Mouse (Mus musculus): Measurements from ENCODE around the gene Mfsd4b1. TPM values are rescaled to one million over a fixed set of nuclear protein-coding genes. Genes with fewer than 3 reads are reported as not detected.

Gene Mfsd4b1
- 0.46 and 0.69 TPM in 2 replicates for polyA plus RNA-seq (2015; fragmentation: Nextera tagmentation; extraction: Ambion mirVana)

DNA sequence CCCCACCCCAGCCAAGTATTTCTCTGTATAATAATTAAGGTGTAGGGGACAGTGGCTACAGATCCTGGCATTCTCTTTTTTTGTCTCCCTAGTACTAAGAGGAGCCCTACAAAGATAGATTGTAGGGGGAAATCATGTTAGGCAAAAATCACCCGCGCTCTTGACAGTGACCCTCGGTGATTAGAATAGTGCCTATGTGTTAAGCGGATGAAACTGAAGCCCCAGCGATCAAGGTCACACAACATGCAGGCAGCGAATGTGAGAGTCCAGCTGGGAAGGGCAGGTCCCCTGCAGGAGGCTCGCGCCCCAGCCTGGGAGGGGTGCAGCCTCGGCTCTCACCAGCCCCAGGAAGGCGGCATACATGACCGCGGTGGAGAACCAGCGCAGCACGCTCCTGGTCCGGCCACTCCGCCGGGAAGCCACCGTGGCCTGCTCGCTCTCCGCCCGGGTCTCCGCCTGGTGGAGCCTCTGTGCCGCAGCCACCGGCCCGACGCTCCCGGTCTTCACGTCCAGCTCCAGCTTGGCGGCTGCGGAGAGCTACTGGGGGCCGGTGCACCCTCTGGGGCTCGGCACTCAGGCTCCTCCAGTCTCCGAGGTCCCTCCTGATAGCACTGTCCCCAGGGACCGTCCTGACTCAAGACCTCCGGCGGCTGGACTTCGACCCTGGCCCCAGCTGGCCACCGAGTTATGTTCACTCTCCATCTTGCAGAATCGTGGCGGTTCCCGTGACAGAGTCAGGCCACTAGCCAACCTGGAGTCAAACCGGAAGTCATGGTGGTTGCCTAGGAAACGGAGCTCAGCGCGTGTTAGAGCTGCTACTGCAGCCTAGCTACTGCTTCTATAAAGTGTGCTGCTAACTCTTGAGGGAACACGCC, at the start of gene Mfsd4b1:
Gene Mfsd4b1, minus strand, starts transcription at position 715 of the 875 bp plus-strand sequence.
- Histone ChIP-seq H3K4me1 (ENCODE audit: insufficient read depth, low read depth, low read length) (no peaks in the 10 kb centered on the region), H3K9ac (replicated peaks; ENCODE audit: low read depth) (no peak within 1 kb of the TSS), H3K4me2 (replicated peaks; ENCODE audit: low read depth, low read length) (peak within 1 kb of the TSS; percentile 86), H3K27ac (ENCODE audit: low read length) (no peak within 1 kb of the TSS), H3K4me3 (ENCODE audit: low read depth, low read length) (peak within 1 kb of the TSS; percentile 45), H3K27me3 (replicated peaks; ENCODE audit: insufficient read depth, low read length) (no peaks in the 10 kb centered on the region), H3K36me3 (ENCODE audit: insufficient read depth, low read length) (no peaks in the 10 kb centered on the region), H3K9me3 (ENCODE audit: low read length) (no peaks in the 10 kb centered on the region)
- DNase-seq (ENCODE audit: low spot score) (peak; percentile 86), ATAC-seq (peak; percentile 94)
- 2% methylated on average over 46 of the region's 46 CpGs for WGBS
- TF ChIP-seq EP300 (IDR thresholded peaks at IDR 0.05) (no peak), CTCF (IDR thresholded peaks at IDR 0.05) (peak; percentile 43)

DNA sequence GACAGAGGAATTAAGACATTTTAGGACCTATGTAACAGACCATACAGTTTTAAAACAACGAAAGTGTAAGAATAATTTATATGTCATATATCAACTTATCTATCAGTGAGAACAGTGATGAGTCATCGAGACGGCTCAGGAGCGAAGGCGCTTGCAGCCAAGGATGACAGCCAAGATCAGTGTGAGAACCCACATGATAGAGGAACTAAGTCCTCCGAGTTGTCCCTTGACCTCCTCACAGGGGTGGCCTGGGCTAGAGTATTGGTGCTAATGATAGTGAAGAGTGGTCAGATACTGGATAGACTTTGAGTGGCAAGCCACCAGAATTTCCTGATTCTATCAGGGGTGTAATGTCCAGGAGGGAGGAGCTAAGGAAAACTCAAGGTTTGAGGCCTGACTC, 48.5 kb upstream of the Mfsd4b1 start:
- Histone ChIP-seq H3K4me2 (replicated peaks; ENCODE audit: low read depth, low read length) (no peak overlapping the region), H3K27ac (ENCODE audit: low read length) (no peak overlapping the region), H3K9ac (replicated peaks; ENCODE audit: low read depth) (no peak overlapping the region), H3K27me3 (replicated peaks; ENCODE audit: insufficient read depth, low read length) (no peaks in the 10 kb centered on the region), H3K4me3 (ENCODE audit: low read depth, low read length) (no peak overlapping the region), H3K4me1 (ENCODE audit: insufficient read depth, low read depth, low read length) (no peaks in the 10 kb centered on the region), H3K36me3 (ENCODE audit: insufficient read depth, low read length) (no peaks in the 10 kb centered on the region), H3K9me3 (ENCODE audit: low read length) (no peaks in the 10 kb centered on the region)
- ATAC-seq (no peak), DNase-seq (ENCODE audit: low spot score) (peak; percentile 30)
- WGBS: 59% methylated on average over 6 of the region's 6 CpGs
- TF ChIP-seq CTCF (IDR thresholded peaks at IDR 0.05): no peak
- no peak for TF ChIP-seq EP300 (IDR thresholded peaks at IDR 0.05)

DNA sequence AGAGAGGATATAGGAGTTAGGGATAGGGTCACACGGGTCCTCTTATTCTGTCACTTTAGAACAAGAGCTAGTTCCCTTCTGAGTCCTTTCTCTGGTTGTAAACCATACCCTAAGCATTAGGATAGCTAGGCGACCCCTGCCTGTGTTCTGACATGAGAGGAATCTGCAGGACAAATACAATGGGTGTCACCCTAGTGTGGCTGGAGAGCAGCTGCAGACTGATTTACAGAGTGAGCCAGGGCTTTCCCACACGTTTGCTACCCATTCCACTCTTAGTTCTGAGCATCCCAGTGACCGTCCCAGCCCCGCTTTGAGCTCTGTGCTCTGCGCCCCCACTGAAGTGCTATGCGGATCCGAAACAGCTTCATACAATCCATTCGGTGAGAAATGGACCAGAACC, 45.6 kb upstream of the Mfsd4b1 start:
- Histone ChIP-seq H3K27me3 (replicated peaks; ENCODE audit: insufficient read depth, low read length) (no peaks in the 10 kb centered on the region), H3K4me3 (ENCODE audit: low read depth, low read length) (no peak overlapping the region), H3K4me2 (replicated peaks; ENCODE audit: low read depth, low read length) (no peak overlapping the region), H3K27ac (ENCODE audit: low read length) (no peak overlapping the region), H3K9me3 (ENCODE audit: low read length) (no peaks in the 10 kb centered on the region), H3K4me1 (ENCODE audit: insufficient read depth, low read depth, low read length) (no peaks in the 10 kb centered on the region), H3K9ac (replicated peaks; ENCODE audit: low read depth) (no peak overlapping the region), H3K36me3 (ENCODE audit: insufficient read depth, low read length) (no peaks in the 10 kb centered on the region)
- TF ChIP-seq CTCF (IDR thresholded peaks at IDR 0.05) (no peak), EP300 (IDR thresholded peaks at IDR 0.05) (no peak)
- no peak for DNase-seq (ENCODE audit: low spot score)
- no peak for ATAC-seq
- 80% methylated on average over 9 of the region's 9 CpGs for WGBS

DNA sequence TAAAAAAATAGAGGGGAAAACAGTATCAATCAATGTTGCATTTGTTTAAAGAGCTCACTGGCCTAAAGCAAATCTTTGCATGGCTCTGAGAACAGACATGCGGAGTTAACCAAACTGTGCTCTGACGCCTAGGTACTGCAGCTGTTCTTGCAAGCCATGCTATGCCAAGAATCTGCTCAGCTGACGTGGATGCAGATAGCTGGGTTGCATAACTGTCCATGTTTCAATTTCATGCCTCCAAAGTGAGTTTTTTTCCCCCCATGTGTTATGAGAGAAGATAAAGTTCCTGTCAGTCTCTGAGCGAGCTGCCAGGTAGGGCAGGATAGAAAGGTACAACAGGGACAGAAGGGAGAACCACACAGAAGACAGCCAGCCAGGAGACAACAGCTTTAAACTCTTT, 44.2 kb upstream of the Mfsd4b1 start:
- WGBS: 34% methylated on average over 4 of the region's 4 CpGs
- Histone ChIP-seq H3K27ac (ENCODE audit: low read length) (no peak overlapping the region), H3K36me3 (ENCODE audit: insufficient read depth, low read length) (no peaks in the 10 kb centered on the region), H3K4me2 (replicated peaks; ENCODE audit: low read depth, low read length) (no peak overlapping the region), H3K9ac (replicated peaks; ENCODE audit: low read depth) (no peak overlapping the region), H3K4me3 (ENCODE audit: low read depth, low read length) (no peak overlapping the region), H3K9me3 (ENCODE audit: low read length) (no peaks in the 10 kb centered on the region), H3K27me3 (replicated peaks; ENCODE audit: insufficient read depth, low read length) (no peaks in the 10 kb centered on the region), H3K4me1 (ENCODE audit: insufficient read depth, low read depth, low read length) (no peaks in the 10 kb centered on the region)
- no peak for TF ChIP-seq CTCF (IDR thresholded peaks at IDR 0.05)
- DNase-seq (ENCODE audit: low spot score) (peak; percentile 71), ATAC-seq (peak; percentile 58)

DNA sequence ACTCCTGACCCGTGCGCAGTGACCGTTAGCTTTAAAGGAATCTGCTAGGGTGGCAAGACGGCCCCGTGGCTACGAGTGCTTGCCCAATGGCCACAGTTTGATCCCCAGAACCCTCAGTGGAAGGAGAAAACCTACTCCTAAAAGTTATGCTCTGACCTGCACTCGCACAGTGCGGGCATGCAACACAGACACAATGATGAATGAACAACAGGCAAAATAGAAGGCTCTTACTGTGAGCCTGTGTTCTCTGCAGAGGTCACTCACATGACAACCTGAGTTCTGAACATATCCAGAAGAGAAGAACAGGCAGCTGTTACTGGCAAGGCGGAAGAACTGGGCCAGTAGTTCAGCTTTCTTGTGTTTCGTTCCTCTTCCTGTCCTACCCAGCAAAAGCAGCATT, 43.5 kb upstream of the Mfsd4b1 start:
- H3K4me3 ChIP-seq (ENCODE audit: low read depth, low read length): no peak overlapping the region
- no peak overlapping the region for H3K27ac ChIP-seq (ENCODE audit: low read length)
- no peak for TF ChIP-seq EP300 (IDR thresholded peaks at IDR 0.05)
- TF ChIP-seq CTCF (IDR thresholded peaks at IDR 0.05): no peak
- H3K9ac ChIP-seq (replicated peaks; ENCODE audit: low read depth): no peak overlapping the region
- no peak overlapping the region for H3K4me2 ChIP-seq (replicated peaks; ENCODE audit: low read depth, low read length)
- no peaks in the 10 kb centered on the region for H3K4me1 ChIP-seq (ENCODE audit: insufficient read depth, low read depth, low read length)
- no peaks in the 10 kb centered on the region for H3K36me3 ChIP-seq (ENCODE audit: insufficient read depth, low read length)
- H3K27me3 ChIP-seq (replicated peaks; ENCODE audit: insufficient read depth, low read length): no peaks in the 10 kb centered on the region
- ATAC-seq (no peak), DNase-seq (ENCODE audit: low spot score) (peak; percentile 24)
- 69% methylated on average over 10 of the region's 10 CpGs for WGBS
- H3K9me3 ChIP-seq (ENCODE audit: low read length): no peaks in the 10 kb centered on the region

DNA sequence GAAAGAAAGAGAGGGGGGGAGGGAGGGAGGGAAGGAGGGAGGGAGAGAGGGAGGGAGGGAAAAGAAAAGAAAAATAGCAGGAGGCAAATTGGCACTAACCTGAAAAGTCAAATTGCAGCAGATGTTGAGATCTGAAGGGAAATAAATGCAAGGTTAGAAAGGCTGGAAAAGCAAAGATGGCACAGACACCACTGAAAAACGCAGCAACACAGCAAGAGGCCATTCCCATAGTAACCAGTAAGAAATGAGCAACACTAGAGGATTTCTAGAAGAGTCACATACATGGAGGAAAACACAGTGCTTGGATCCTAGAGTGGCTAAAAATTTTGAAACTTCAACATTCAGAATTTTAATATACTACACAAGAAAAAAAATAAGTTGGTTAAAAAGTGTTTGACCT, 42.5 kb upstream of the Mfsd4b1 start:
- DNase-seq (ENCODE audit: low spot score): no peak
- H3K36me3 ChIP-seq (ENCODE audit: insufficient read depth, low read length): no peaks in the 10 kb centered on the region
- no peaks in the 10 kb centered on the region for H3K27me3 ChIP-seq (replicated peaks; ENCODE audit: insufficient read depth, low read length)
- no peak overlapping the region for H3K4me3 ChIP-seq (ENCODE audit: low read depth, low read length)
- WGBS: 58% methylated on average over 1 of the region's 1 CpGs
- no peak for ATAC-seq
- TF ChIP-seq EP300 (IDR thresholded peaks at IDR 0.05): no peak
- TF ChIP-seq CTCF (IDR thresholded peaks at IDR 0.05): no peak
- H3K4me1 ChIP-seq (ENCODE audit: insufficient read depth, low read depth, low read length): no peaks in the 10 kb centered on the region
- H3K9me3 ChIP-seq (ENCODE audit: low read length): no peaks in the 10 kb centered on the region
- no peak overlapping the region for H3K4me2 ChIP-seq (replicated peaks; ENCODE audit: low read depth, low read length)
- H3K9ac ChIP-seq (replicated peaks; ENCODE audit: low read depth): no peak overlapping the region
- no peak overlapping the region for H3K27ac ChIP-seq (ENCODE audit: low read length)
